Mouse (Mus musculus): ENCODE results near the gene Ppp1r14c. TPM values are rescaled to one million over a fixed set of nuclear protein-coding genes. Genes with fewer than 3 reads are reported as not detected.

Gene Ppp1r14c
- polyA plus RNA-seq, 1 experiment, result 0.32 TPM

DNA sequence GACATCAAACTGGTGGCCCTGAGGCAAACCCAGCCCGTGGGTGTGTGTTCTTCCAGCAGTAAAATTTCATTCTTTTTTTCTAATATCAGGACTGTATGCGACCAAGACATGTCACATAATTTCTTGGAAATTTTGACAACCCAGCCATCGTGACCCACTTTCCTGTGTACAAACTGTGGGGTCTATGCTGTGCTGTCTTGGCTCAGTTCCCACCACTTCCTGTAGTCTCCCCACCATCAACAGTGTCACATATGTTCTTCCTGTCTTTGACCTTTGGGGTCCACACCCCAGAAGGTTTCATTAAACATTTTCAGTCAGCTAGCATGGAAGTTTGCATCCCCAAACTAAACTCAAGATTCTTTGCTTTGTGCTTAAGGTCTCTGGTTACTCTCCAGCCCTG, 145.5 kb downstream of the Ppp1r14c start:
- no peak for TF ChIP-seq CEBPB (IDR thresholded peaks at IDR 0.05; ENCODE audit: low read depth)
- no peak for TF ChIP-seq FOSL1 (IDR thresholded peaks at IDR 0.05; ENCODE audit: insufficient read depth, low read length, poor library complexity, severe bottlenecking)
- no peak for TF ChIP-seq MYOG (IDR thresholded peaks at IDR 0.05; ENCODE audit: control insufficient read depth, extremely low read depth, insufficient read length)
- no peak for TF ChIP-seq CTCF (IDR thresholded peaks at IDR 0.05; ENCODE audit: control insufficient read depth, insufficient read depth, insufficient read length)
- no peak for TF ChIP-seq MAX (IDR thresholded peaks at IDR 0.05)
- TF ChIP-seq MYOD1 (IDR thresholded peaks at IDR 0.05; ENCODE audit: control insufficient read depth, insufficient read length, low read depth), result no peak
- no peak for TF ChIP-seq USF1 (IDR thresholded peaks at IDR 0.05; ENCODE audit: low read depth)

DNA sequence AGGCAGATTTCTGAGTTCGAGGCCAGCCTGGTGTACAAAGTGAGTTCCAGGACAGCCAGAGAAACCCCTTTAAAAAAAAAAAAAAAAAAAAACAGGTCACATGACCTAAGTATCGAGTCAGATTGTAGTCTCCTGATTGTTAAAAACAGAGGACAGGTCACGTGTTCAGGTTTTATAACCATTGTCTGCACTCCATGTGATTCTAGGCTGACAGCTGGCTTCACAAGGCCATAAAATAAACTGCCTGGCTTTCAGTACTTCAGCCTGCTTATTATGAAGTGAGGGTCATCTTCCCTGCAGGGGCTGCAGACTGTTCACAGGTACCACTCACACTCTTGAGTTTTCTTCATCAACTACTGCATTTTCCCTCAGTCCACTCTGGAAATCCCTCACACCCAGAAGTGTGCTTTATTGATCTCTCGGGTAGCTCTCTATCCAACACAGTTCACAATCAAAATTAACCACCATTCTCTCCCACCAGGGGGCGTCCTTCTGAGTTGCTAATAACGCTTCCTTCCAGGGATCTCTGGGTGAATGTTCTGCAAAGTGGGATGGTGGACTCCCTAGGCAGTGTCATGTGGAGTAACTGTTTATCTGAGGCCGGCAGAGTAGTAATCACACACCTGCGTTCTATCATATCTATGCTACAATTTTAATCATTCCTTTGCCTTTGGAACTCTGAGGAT, 146.9 kb downstream of the Ppp1r14c start:
- TF ChIP-seq MAX (IDR thresholded peaks at IDR 0.05) (no peak), USF1 (IDR thresholded peaks at IDR 0.05; ENCODE audit: low read depth) (no peak), MYOD1 (IDR thresholded peaks at IDR 0.05; ENCODE audit: control insufficient read depth, insufficient read length, low read depth) (no peak), FOSL1 (IDR thresholded peaks at IDR 0.05; ENCODE audit: insufficient read depth, low read length, poor library complexity, severe bottlenecking) (no peak), MYOG (IDR thresholded peaks at IDR 0.05; ENCODE audit: control insufficient read depth, extremely low read depth, insufficient read length) (no peak), CEBPB (IDR thresholded peaks at IDR 0.05; ENCODE audit: low read depth) (no peak), CTCF (IDR thresholded peaks at IDR 0.05; ENCODE audit: control insufficient read depth, insufficient read depth, insufficient read length) (no peak)
- H3K36me3 ChIP-seq (ENCODE audit: control insufficient read depth, insufficient read depth), result no peaks in the 10 kb centered on the region

More for the DNA sequence above, 145.5 kb downstream of the Ppp1r14c start:
- Histone ChIP-seq H3ac (ENCODE audit: control insufficient read depth, insufficient read length, low read depth) (no peak overlapping the region), H3K4me3 (ENCODE audit: insufficient read depth, poor library complexity, severe bottlenecking) (no peak overlapping the region), H3K79me3 (ENCODE audit: low read depth) (no peaks in the 10 kb centered on the region), H3K27me3 (ENCODE audit: control insufficient read depth, insufficient read depth, insufficient read length) (no peaks in the 10 kb centered on the region), H3K36me3 (ENCODE audit: control insufficient read depth, insufficient read depth) (no peaks in the 10 kb centered on the region), H3K79me2 (ENCODE audit: control insufficient read depth, insufficient read depth) (no peaks in the 10 kb centered on the region)

DNA sequence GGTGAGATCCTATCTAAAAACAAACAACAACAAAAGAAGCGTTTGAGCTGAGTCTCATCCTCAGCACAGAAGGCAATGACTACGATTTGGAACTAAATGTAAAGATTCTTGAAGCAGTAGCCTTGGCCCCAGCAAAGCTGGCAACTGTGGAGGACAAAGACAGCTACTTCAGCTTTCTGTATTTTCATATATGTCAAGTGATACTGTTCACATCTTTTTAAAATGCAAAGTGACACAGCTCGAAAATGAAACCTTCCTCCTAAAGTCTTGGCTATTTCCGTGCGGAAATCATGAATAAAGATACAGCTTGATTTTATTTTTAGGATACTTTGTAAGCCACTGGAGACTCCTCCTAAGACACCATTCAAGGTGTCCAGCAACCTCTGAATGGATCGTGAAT, 148.1 kb downstream of the Ppp1r14c start:
- no peak overlapping the region for H3ac ChIP-seq (ENCODE audit: control insufficient read depth, insufficient read length, low read depth)

More for the DNA sequence above, 146.9 kb downstream of the Ppp1r14c start:
- no peak overlapping the region for H3ac ChIP-seq (ENCODE audit: control insufficient read depth, insufficient read length, low read depth)
- no peaks in the 10 kb centered on the region for H3K27me3 ChIP-seq (ENCODE audit: control insufficient read depth, insufficient read depth, insufficient read length)
- no peaks in the 10 kb centered on the region for H3K79me2 ChIP-seq (ENCODE audit: control insufficient read depth, insufficient read depth)
- H3K79me3 ChIP-seq (ENCODE audit: low read depth), result no peaks in the 10 kb centered on the region
- H3K4me3 ChIP-seq (ENCODE audit: insufficient read depth, poor library complexity, severe bottlenecking), result no peak overlapping the region

More for the DNA sequence above, 148.1 kb downstream of the Ppp1r14c start:
- no peak for TF ChIP-seq CEBPB (IDR thresholded peaks at IDR 0.05; ENCODE audit: low read depth)
- TF ChIP-seq CTCF (IDR thresholded peaks at IDR 0.05; ENCODE audit: control insufficient read depth, insufficient read depth, insufficient read length), result no peak
- TF ChIP-seq MYOG (IDR thresholded peaks at IDR 0.05; ENCODE audit: control insufficient read depth, extremely low read depth, insufficient read length), result no peak
- no peak for TF ChIP-seq USF1 (IDR thresholded peaks at IDR 0.05; ENCODE audit: low read depth)
- TF ChIP-seq FOSL1 (IDR thresholded peaks at IDR 0.05; ENCODE audit: insufficient read depth, low read length, poor library complexity, severe bottlenecking), result no peak
- no peak for TF ChIP-seq MYOD1 (IDR thresholded peaks at IDR 0.05; ENCODE audit: control insufficient read depth, insufficient read length, low read depth)
- TF ChIP-seq MAX (IDR thresholded peaks at IDR 0.05), result no peak
- no peak overlapping the region for H3K4me3 ChIP-seq (ENCODE audit: insufficient read depth, poor library complexity, severe bottlenecking)
- no peaks in the 10 kb centered on the region for H3K79me2 ChIP-seq (ENCODE audit: control insufficient read depth, insufficient read depth)
- H3K79me3 ChIP-seq (ENCODE audit: low read depth), result no peaks in the 10 kb centered on the region
- H3K27me3 ChIP-seq (ENCODE audit: control insufficient read depth, insufficient read depth, insufficient read length), result no peaks in the 10 kb centered on the region
- no peaks in the 10 kb centered on the region for H3K36me3 ChIP-seq (ENCODE audit: control insufficient read depth, insufficient read depth)

Small RNAs within 50 kb of the gene (microRNA-seq; reads per million reads assigned to microRNA genes)
- not detected for gene Gm24482 (ENCODE audit: borderline microRNAs expressed)

Other genes starting within 250 kb of the Ppp1r14c start
- not detected for gene H60c, start 98.3 kb upstream of the Ppp1r14c start, polyA plus RNA-seq (2012; fragmentation: generic; extraction: Trizol)
- not detected for gene Iyd, start 174.2 kb downstream of the Ppp1r14c start, polyA plus RNA-seq (2012; fragmentation: generic; extraction: Trizol)

Measured in C2C12 (cell line).